Mouse (Mus musculus) erythroblast, embryonic 14.5 days (primary cell): ENCODE data around the gene Alk.

ENCODE experiments used
- GATA1 ChIP-seq: IDR thresholded peaks from 2 replicates; pipeline ENCODE4 v1.6.1; 2012; ENCODE audit warnings: low read length, inconsistent platforms, mixed read lengths
- TAL1 ChIP-seq: IDR thresholded peaks from 3 replicates; pipeline ENCODE4 v1.6.1; 2012; ENCODE audit warnings: low read length, inconsistent platforms, mixed read lengths

GRCm38 (mm10) chr17:71955011-71955410, 649.4 kb downstream of the Alk start:
- TF ChIP-seq TAL1 (no peak), GATA1 (no peak)
